Mouse (Mus musculus) neural tube, embryonic 15.5 days (tissue): Measurements from ENCODE around the gene Arhgap8. TPM values are rescaled to one million over a fixed set of nuclear protein-coding genes. Genes with fewer than 3 reads are reported as not detected.
A peak's percentile ranks its signal among the peaks of the same experiment; 100 is the strongest.
"Not testable (repeated sequence)": the region's sequence is repeated elsewhere in the genome, so short reads cannot be mapped to it uniquely, and the experiment has no call there.

ENCODE experiments used
- ATAC-seq: fragments of 200-750 bp; cut with Nextera tagmentation; 2 replicates; pipeline ENCODE4 v1.8.0; 2017; ENCODE audit warnings: mild to moderate bottlenecking, moderate TSS enrichment, moderate library complexity; ENCODE audit not compliant: low FRiP score
- H3K27ac ChIP-seq: fragments of 300-500 bp; sonication (generic); replicated peaks from 2 replicates; pipeline ENCODE4 v1.5.1; 2015; ENCODE audit warnings: mild to moderate bottlenecking, inconsistent platforms
- H3K27me3 ChIP-seq: fragments of 300-500 bp; sonication (generic); replicated peaks from 2 replicates; pipeline ENCODE4 v1.6.1; 2015; ENCODE audit warnings: inconsistent platforms
- H3K36me3 ChIP-seq: fragments of 300-500 bp; sonication (generic); 2 replicates; pipeline ENCODE4 v1.6.1; 2015; ENCODE audit warnings: inconsistent platforms
- H3K4me1 ChIP-seq: fragments of 300-500 bp; sonication (generic); 2 replicates; pipeline ENCODE4 v1.6.1; 2015; ENCODE audit warnings: inconsistent platforms
- H3K4me2 ChIP-seq: fragments of 300-500 bp; sonication (generic); 2 replicates; pipeline ENCODE4 v1.6.1; 2015; ENCODE audit warnings: inconsistent platforms, mild to moderate bottlenecking, moderate library complexity
- H3K4me3 ChIP-seq: fragments of 300-500 bp; sonication (generic); replicated peaks from 2 replicates; pipeline ENCODE4 v1.5.1; 2015; ENCODE audit warnings: mild to moderate bottlenecking, inconsistent platforms
- H3K9ac ChIP-seq: fragments of 300-500 bp; sonication (generic); replicated peaks from 2 replicates; pipeline ENCODE4 v1.6.1; 2015; ENCODE audit warnings: mild to moderate bottlenecking, inconsistent platforms
- H3K9me3 ChIP-seq: fragments of 300-500 bp; sonication (generic); replicated peaks from 2 replicates; pipeline ENCODE4 v1.6.1; 2016; ENCODE audit warnings: inconsistent platforms
- WGBS: fragments of 180-500 bp; shearing (Covaris S2); methylation state at CpG from one replicate; pipeline ENCODE4 v1.1.7; 2015; ENCODE audit warnings: mixed read lengths; 5-methylcytosine and 5-hydroxymethylcytosine counted together
- polyA plus RNA-seq: library from polyadenylated mRNA; unstranded; fragments of >200 nt; fragmentation: Nextera tagmentation; extraction: Ambion mirVana; gene quantifications from 2 replicates; pipeline ENCODE4 v1.2.1, GENCODE M21; 2015

The Arhgap8 gene
- polyA plus RNA-seq, 1 experiment from 2014 or later = 2.0 TPM

DNA sequence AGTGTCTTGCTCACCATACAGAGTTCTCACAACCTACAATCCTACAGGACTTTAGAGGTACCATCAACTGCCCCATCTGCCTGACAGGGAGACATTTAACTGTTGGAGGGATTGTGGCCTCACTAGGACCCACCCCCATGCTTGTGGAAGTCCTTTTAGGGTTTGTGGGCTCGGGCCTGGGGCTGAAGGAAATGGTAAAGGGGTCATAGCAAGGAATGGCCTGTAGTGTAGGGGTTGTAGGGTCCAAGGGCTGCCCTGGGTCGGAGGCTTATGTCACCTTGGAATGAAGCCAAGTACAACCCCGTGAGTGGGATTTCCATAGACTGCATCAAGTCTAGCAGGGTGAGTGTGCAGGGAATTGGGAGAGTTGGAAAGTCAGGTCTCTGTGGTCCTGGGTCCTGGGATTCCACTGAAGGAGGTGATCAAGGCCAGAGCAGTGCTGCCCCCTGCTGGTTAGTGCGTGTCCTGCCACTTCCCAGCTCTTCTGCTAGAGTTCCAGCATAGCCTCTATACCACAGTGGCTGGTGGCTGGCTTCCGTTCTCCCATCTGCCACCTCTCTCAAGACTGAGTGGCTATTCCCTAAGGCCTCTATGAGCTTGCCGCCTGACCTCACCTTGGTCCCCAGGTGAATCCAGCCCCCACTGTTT lies 19.6 kb upstream of the Arhgap8 start:
- H3K27me3 ChIP-seq = no peaks in the 10 kb centered on the region
- ATAC-seq = no peak
- WGBS = 53% methylated on average over 6 of the region's 6 CpGs
- no peak overlapping the region for H3K4me2 ChIP-seq
- H3K36me3 ChIP-seq = peaks cover 23% of the 10 kb centered on the region
- no peak overlapping the region for H3K27ac ChIP-seq
- no peak overlapping the region for H3K9ac ChIP-seq
- H3K4me3 ChIP-seq = no peak overlapping the region
- H3K9me3 ChIP-seq = no peaks in the 10 kb centered on the region
- H3K4me1 ChIP-seq = peaks cover 11% of the 10 kb centered on the region; the same call in 1 of the 2 replicates

DNA sequence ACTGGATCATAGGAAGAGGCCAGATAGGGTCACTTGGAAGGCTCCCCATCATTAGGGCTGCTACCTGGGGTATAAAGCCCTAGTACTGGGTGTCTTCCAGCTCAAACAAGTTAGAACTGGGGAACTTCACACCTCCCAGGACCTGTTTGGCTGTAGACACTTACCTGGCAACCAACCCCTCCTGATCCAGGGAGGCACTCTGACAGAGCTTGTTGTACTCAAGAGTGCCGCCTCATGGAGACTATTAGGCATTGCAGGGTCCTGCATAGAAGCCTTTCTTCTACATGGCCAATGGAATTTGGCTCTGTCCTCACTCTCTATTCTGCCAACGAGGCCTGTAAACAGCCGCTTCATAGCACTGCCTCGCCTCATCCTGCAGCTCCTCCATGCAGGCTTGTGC lies 17.9 kb upstream of the Arhgap8 start:
- no peak overlapping the region for H3K4me2 ChIP-seq
- no peak for ATAC-seq
- 29% methylated on average over 4 of the region's 4 CpGs for WGBS
- H3K9me3 ChIP-seq = no peaks in the 10 kb centered on the region
- H3K4me3 ChIP-seq = no peak overlapping the region
- H3K36me3 ChIP-seq = peaks cover 23% of the 10 kb centered on the region
- H3K9ac ChIP-seq = no peak overlapping the region
- H3K27ac ChIP-seq = no peak overlapping the region; the same call in 1 of the 2 replicates
- no peaks in the 10 kb centered on the region for H3K27me3 ChIP-seq
- H3K4me1 ChIP-seq = peaks cover 11% of the 10 kb centered on the region; the same call in 1 of the 2 replicates

DNA sequence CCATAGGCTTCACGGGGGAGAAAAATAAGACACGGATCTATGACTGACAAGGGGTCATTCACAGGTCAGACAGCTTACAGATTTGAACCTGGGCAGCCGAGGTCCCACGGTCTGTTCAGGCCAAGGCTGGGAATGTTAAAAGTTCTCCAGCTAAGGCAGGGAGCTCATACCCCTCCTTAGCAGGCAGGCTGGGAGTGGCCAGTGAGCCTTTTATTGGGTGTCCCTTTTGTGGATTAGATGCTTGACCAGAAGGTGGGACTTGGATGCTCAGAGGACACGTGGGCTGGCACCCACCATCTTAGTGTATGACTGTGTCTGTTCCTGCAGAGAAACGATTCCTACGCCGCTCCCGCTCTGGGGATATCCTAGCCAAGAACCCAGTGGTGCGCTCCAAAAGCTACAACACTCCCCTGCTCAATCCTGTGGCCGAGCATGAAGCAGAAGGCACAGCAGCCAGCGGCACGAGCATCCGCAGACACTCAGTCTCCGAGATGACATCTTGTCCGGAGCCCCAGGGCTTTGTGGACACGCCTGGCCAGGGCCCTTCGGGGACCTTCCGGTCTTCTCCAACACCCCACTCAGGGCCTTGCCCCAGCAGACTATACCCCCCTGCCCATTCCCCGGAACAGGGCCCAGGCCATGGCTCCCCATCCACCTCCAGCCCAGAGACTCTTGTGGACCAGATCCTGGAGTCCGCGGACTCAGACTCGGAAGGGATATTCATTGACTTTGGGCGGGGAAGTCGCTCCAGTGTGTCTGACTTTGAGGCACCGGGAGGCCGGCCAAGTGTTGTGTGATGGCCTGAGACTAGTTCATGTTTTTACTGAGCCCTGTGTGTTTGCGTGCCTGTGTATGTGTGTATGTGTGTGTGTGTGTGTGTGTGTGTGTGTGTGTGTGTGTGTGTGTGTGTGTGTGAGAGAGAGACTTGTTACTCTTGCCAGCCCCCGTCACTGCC lies 17.2 kb upstream of the Arhgap8 start:
- 89% methylated on average over 29 of the region's 29 CpGs for WGBS
- ATAC-seq = no peak
- peaks cover 23% of the 10 kb centered on the region for H3K36me3 ChIP-seq

DNA sequence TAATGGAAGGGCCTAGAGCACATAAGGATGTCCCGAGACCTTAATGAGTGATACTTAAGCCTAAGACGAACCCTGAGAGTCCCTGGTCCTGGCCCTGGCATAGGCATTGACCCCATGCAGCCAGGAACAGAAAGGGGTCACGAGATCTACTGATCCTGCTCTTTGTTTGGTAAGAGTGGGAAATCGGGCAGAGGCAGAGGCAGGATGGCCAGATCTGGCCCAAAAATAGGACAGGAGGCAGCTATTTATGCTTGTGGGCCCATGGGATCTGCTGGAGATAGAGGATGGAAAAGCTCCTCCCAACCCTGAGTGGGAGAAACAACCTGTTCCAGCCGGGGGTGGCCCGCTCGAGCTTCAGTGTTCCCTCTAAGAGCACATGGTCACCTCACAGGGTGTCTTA lies 15.9 kb upstream of the Arhgap8 start:
- H3K27me3 ChIP-seq = no peaks in the 10 kb centered on the region
- H3K4me3 ChIP-seq = no peak overlapping the region
- H3K9ac ChIP-seq = no peak overlapping the region
- peaks cover 23% of the 10 kb centered on the region for H3K36me3 ChIP-seq
- H3K27ac ChIP-seq = no peak overlapping the region
- no peaks in the 10 kb centered on the region for H3K4me1 ChIP-seq
- 0 out of 2 replicates have a peak, but pooled peaks cover 2% of the 10 kb centered on the region for H3K9me3 ChIP-seq
- 87% methylated on average over 7 of the region's 7 CpGs for WGBS
- ATAC-seq = no peak
- no peak overlapping the region for H3K4me2 ChIP-seq

More for the DNA sequence above, 17.2 kb upstream of the Arhgap8 start:
- Histone ChIP-seq H3K4me3 (no peak overlapping the region), H3K27me3 (no peaks in the 10 kb centered on the region), H3K9me3 (no peaks in the 10 kb centered on the region), H3K4me1 (peaks cover 7% of the 10 kb centered on the region; the same call in 1 of the 2 replicates), H3K27ac (no peak overlapping the region; the same call in 1 of the 2 replicates), H3K4me2 (no peak overlapping the region), H3K9ac (no peak overlapping the region)

DNA sequence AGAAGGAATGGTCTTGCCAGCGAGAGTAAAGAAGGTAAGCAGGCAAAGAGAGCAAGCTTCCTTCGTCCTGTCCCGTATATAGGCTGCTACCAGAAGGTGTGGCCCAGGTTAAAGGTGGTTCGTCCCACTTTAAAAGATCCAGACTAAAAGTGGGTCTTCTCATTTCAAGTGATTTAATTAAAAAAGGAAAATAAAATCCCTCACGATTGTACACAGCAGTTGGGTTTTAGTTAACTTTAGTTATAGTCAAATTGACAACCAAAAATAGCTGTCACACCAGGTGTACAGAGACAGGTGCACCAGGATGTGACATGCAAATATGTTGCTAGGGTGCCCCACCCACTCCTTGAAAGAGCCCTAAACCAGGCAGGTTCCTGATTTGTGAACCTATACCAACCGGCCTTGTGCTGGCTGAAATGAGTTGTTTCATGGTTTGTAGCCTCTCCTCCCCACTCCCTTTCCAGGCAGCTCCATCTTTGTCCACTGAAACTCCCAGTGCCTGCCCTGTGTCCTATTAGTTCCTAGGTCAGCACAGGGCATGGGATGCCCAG lies 14.4 kb upstream of the Arhgap8 start:
- ATAC-seq = no peak
- H3K4me2 ChIP-seq = no peak overlapping the region
- 88% methylated on average over 6 of the region's 6 CpGs for WGBS
- H3K4me3 ChIP-seq = no peak overlapping the region
- no peak overlapping the region for H3K9ac ChIP-seq
- H3K27ac ChIP-seq = no peak overlapping the region
- no peaks in the 10 kb centered on the region for H3K27me3 ChIP-seq
- peaks cover 14% of the 10 kb centered on the region for H3K36me3 ChIP-seq
- H3K9me3 ChIP-seq = 0 out of 2 replicates have a peak, but pooled peaks cover 2% of the 10 kb centered on the region
- no peaks in the 10 kb centered on the region for H3K4me1 ChIP-seq

DNA sequence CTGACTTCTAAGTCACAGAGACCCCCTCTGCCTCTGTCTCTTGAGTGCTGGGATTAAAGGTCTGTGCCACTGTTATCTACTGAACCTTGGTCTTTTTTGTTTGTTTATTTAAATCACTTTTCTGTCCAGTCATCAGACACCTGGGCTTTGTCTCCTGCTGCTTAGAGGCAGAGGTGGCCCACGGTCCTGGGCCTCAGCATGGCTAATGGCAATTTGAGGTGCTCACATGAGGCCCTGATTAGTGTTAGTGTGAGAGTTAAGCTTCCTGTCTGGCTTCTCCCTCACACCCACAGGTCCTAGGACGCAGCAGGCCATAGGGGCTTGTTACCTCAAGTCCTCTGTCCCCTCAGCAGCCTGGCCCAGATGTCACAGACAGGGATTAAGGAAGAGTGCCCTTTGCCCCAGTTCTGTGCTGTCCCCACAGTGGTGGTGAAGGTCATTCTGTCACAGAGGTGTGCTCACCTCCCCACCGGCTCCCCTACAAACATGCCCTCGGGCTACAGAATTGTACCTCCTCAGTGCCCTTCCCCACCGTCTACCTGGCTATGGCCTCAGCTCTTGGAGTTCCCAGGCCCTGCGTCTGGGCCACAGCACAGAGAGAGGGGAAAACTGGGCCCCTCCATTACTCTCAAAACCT lies 12.8 kb upstream of the Arhgap8 start:
- WGBS = 90% methylated on average over 6 of the region's 6 CpGs

DNA sequence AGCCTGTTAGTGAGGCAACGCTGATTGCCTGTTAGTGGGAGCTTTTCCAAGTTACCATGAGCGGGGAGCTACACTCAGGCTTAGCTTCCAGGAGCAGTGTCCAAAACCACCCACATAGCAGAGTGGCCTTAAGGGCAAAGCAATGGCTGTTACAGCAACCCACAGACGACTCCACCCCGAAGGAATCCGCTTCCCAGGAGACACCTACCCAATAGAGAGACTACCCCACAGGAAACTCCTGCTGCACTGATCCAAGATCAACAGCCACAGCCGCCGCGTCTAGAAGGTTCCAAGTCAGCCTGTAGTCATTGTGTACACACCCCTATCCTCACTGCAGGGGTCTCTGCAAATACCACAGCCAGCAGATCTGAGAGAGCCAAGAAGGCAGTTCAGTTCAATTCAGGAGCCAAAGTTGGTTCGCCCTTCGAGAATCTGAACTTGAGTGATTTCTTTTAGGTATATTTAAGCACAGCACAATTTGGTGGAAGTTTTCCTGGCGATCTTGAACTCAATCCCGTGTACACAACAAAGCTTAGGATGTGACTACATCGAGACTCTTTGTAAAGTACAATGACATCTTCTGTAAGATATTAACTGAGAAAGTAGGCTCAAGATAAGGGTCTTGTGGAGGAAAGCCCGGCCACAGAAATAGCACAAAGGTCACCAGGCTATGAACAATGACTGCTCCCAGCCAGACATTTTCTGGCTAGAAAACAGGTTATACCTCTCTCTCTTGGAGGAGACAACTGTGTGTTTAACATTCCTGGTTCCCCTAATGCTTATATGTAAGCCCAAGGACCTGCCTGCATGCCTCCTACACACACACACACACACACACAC lies 7.1 kb upstream of the Arhgap8 start:
- Histone ChIP-seq H3K4me1 (peaks cover 12% of the 10 kb centered on the region), H3K9me3 (0 out of 2 replicates have a peak, but pooled peaks cover 2% of the 10 kb centered on the region), H3K27me3 (0 out of 2 replicates have a peak, but pooled peaks cover 3% of the 10 kb centered on the region), H3K4me3 (no peak overlapping the region), H3K27ac (no peak overlapping the region; the same call in 1 of the 2 replicates), H3K4me2 (no peak overlapping the region), H3K9ac (no peak overlapping the region), H3K36me3 (no peaks in the 10 kb centered on the region)
- WGBS = 76% methylated on average over 14 of the region's 14 CpGs
- no peak for ATAC-seq

More for the DNA sequence above, 12.8 kb upstream of the Arhgap8 start:
- no peak overlapping the region for H3K4me3 ChIP-seq
- ATAC-seq = no peak
- H3K36me3 ChIP-seq = peaks cover 9% of the 10 kb centered on the region
- no peak overlapping the region for H3K27ac ChIP-seq
- H3K4me1 ChIP-seq = no peaks in the 10 kb centered on the region
- no peak overlapping the region for H3K9ac ChIP-seq
- H3K27me3 ChIP-seq = 0 out of 2 replicates have a peak, but pooled peaks cover 3% of the 10 kb centered on the region
- H3K9me3 ChIP-seq = 0 out of 2 replicates have a peak, but pooled peaks cover 2% of the 10 kb centered on the region
- H3K4me2 ChIP-seq = no peak overlapping the region

DNA sequence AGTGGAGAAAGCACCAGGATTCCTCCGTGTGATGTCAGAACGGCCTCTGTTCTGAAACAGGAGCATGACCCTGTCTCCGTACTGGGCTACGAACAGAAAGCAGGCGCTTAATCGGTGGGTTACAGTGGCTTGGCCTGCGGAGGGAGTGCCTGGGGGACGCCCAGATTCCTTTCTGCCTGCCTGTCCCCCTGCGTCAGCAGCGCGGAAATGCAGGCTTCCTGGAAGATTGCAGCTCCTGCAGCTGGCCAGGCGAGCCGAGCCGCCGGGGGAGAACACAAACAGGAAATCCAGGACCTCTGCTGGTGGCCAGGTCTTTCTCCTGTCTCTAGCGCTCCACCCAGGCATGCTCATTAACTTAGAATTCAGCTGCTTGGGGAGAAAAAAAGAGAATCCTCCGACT lies 5.1 kb upstream of the Arhgap8 start:
- Histone ChIP-seq H3K9me3 (no peaks in the 10 kb centered on the region), H3K27me3 (peaks cover 10% of the 10 kb centered on the region), H3K4me3 (peak overlapping the region; percentile 4), H3K36me3 (no peaks in the 10 kb centered on the region), H3K9ac (peak overlapping the region; percentile 38; the same call in 1 of the 2 replicates), H3K4me1 (peaks cover 14% of the 10 kb centered on the region), H3K27ac (peak overlapping the region; percentile 82), H3K4me2 (peak overlapping the region; percentile 49)
- ATAC-seq = peak; percentile 54
- under 1% methylated on average over 17 of the region's 17 CpGs for WGBS

DNA sequence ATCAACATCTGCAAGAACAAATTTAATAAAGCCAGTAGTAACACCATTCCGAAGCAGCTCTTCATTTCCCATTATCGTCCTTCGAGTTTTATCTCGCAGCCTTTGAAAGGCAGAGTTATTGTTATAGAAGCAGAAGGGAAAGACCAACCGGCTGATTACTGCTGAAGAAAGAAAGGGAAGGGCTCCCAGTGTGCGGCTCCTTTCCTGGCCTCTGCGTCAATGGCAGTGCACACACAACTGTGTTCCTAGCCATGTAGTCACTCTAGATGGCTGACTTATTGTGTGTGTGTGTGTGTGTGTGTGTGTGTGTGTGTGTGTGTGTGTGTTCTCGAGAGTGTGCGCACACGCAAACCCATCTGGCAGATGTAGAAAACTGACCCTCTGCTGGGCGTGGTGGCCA lies 4.7 kb upstream of the Arhgap8 start:
- Histone ChIP-seq H3K27me3 (peaks cover 14% of the 10 kb centered on the region), H3K9me3 (no peaks in the 10 kb centered on the region), H3K4me1 (peaks cover 18% of the 10 kb centered on the region), H3K4me2 (peak overlapping the region; percentile 49), H3K36me3 (no peaks in the 10 kb centered on the region), H3K9ac (no peak overlapping the region; the same call in 1 of the 2 replicates), H3K27ac (peak overlapping the region; percentile 82), H3K4me3 (no peak overlapping the region)
- ATAC-seq = peak; percentile 58; the same call in 1 of the 2 replicates
- 42% methylated on average over 11 of the region's 11 CpGs for WGBS

DNA sequence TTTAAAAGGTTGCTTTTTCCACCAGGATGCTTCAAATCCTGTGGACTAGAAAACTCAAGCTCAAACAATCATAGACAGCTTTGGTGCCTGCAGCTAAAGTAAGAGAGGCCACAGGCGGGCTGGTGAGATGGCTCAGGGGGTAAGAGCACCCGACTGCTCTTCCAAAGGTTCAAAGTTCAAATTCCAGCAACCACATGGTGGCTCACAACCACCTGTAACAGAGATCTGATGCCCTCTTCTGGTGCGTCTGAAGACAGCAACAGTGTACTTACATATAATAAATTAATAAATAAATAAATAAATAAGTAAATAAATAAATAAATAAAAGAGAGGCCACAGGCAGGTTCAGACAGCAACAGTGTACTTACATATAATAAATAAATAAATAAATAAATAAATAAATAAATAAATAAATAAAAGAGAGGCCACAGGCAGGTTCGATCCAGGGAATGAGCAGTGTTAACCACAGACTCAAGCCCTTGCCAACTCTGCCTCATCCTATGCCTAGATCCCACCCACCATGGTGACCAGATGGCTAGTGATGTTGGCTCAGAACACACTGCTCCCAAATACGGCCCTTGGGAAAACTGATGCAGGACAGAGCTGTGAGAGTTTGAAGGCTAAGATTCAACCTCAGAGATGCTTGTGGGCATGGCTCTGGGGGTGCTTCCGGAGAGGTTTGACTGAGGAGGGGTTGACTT lies 2.1 kb upstream of the Arhgap8 start:
- H3K4me3 ChIP-seq, H3K36me3 ChIP-seq, H3K4me2 ChIP-seq, H3K27ac ChIP-seq, H3K9ac ChIP-seq, ATAC-seq, H3K9me3 ChIP-seq: not testable (repeated sequence)
- 76% methylated on average over 6 of the region's 6 CpGs for WGBS
- Histone ChIP-seq H3K27me3 (peaks cover 27% of the 10 kb centered on the region), H3K4me1 (peaks cover 22% of the 10 kb centered on the region)
